Mouse (Mus musculus) cortical plate, adult 2 months (tissue): ENCODE results near the gene Safb2. TPM values are rescaled to one million over a fixed set of nuclear protein-coding genes. Genes with fewer than 3 reads are reported as not detected.

ENCODE experiments used
- H3K27ac ChIP-seq: fragments of 200-500 bp; 2 replicates; pipeline ENCODE4 v1.5.1; 2012; ENCODE audit warnings: low read length, control low read depth, inconsistent platforms; ENCODE audit not compliant: insufficient read depth
- H3K4me1 ChIP-seq: fragments of 200-500 bp; 2 replicates; pipeline ENCODE4 v1.6.1; 2011; ENCODE audit warnings: low read length; ENCODE audit not compliant: control insufficient read depth, insufficient read depth
- H3K4me3 ChIP-seq: fragments of 200-500 bp; 2 replicates; pipeline ENCODE4 v1.5.1; 2011; ENCODE audit warnings: mild to moderate bottlenecking, low read length, control low read depth; ENCODE audit not compliant: insufficient read depth
- CTCF ChIP-seq: fragments of 200-500 bp; IDR thresholded peaks from 2 replicates; pipeline ENCODE4 v1.5.1; 2011; ENCODE audit warnings: mild to moderate bottlenecking, control low read depth, low read length; ENCODE audit not compliant: insufficient read depth; ENCODE audit errors: extremely low read depth
- POLR2A ChIP-seq: fragments of 200-500 bp; IDR thresholded peaks from 2 replicates; pipeline ENCODE4 v1.6.1; 2011; ENCODE audit warnings: mild to moderate bottlenecking, low read length, control low read depth; ENCODE audit not compliant: insufficient read depth; ENCODE audit errors: extremely low read depth
- polyA plus RNA-seq: library from polyadenylated mRNA; depleted of rRNA; stranded (reverse); fragments of >200 nt; gene quantifications from 2 replicates; pipeline ENCODE4 v1.2.3, GENCODE M21; 2012

Safb2 gene
- polyA plus RNA-seq, 1 experiment: 93.0 TPM

DNA sequence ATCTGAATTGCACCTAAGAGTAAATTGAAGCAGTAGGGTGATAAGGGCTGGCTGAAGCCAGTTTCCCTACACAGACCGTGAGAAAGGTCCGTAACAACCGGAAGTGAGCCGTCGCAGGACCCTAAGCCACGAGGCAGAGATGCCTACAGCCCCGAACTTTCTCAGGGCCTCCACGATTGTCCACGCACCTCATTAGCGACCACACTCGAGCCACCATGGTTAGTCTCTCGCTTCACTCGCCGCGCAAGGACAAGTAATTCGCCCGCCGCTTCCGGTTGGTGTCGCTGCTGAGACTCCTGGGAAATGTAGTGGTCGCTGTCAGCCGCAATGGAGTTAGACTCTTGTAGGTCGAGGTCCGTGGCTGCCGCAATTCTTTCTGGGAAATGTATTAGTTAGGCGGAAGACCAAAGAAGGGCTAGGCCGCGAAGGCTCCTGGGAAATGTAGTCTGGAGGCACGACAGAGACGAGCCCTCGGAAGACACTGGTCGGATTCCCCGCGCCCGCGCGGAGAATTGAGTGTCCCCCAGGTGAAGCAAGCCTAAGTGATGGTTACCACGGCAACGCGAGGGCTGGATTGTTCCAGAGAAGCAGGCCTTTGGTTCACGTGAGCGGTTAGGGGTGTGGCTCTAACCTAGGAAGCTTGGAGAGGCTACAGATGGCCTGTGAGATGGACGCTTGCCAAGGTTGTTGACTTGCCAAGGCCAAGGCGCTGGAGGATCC is 25.2 kb upstream of the Safb2 start, which contains the start of gene 2410015M20Rik:
Gene 2410015M20Rik (minus strand): TSS at position 320 of the 720 bp plus-strand sequence.
- peak; percentile 94 for TF ChIP-seq POLR2A
- TF ChIP-seq CTCF: peak; percentile 27; the same call in 1 of the 2 replicates
- Histone ChIP-seq H3K4me1 (peaks cover 8% of the 10 kb centered on the region; the same call in 1 of the 2 replicates), H3K4me3 (peak within 1 kb of the TSS; percentile 55), H3K27ac (peak within 1 kb of the TSS; percentile 37)

- TF ChIP-seq POLR2A (no peak), CTCF (no peak)
- Histone ChIP-seq H3K27ac (no peak overlapping the region), H3K4me3 (peak overlapping the region; percentile 55)
Observed at GRCm38 (mm10) chr17:56608699-56609098, 24.3 kb upstream of the Safb2 start.

GRCm38 (mm10) chr17:56607521-56608062 is 23.2 kb upstream of the Safb2 start:
- TF ChIP-seq CTCF (no peak), POLR2A (no peak)
- H3K4me1 ChIP-seq: peaks cover 4% of the 10 kb centered on the region; the same call in 1 of the 2 replicates
- no peak overlapping the region for H3K4me3 ChIP-seq
- H3K27ac ChIP-seq: no peak overlapping the region

More at GRCm38 (mm10) chr17:56608699-56609098, 24.3 kb upstream of the Safb2 start:
- H3K4me1 ChIP-seq: peaks cover 4% of the 10 kb centered on the region; the same call in 1 of the 2 replicates

GRCm38 (mm10) chr17:56605431-56605830 is 21.0 kb upstream of the Safb2 start:
- peaks cover 4% of the 10 kb centered on the region; the same call in 1 of the 2 replicates for H3K4me1 ChIP-seq
- TF ChIP-seq POLR2A (no peak; the same call in 1 of the 2 replicates), CTCF (no peak)
- no peak overlapping the region for H3K27ac ChIP-seq
- H3K4me3 ChIP-seq: no peak overlapping the region

DNA sequence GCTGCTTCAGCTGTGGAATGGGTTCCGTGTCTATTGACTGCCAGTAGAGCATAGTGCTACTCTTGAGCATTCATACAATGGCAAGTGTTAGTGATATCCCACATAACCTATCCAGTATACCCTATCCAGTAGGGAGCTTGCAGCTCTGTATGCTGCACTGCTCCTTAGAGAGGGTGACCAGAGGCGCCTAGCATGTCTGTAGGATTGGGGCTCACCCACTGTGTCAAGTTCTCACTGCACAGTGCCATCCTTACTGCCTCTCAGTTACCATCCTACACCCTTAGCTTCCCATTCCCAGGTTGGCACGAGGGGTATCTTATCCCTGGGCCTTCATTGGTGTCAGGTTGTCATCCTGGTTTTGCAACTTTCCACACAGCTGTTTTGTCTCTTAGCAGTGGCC is 20.0 kb upstream of the Safb2 start:
- Histone ChIP-seq H3K27ac (no peak overlapping the region), H3K4me3 (no peak overlapping the region), H3K4me1 (peaks cover 2% of the 10 kb centered on the region; the same call in 1 of the 2 replicates)
- TF ChIP-seq CTCF (no peak), POLR2A (no peak)

- H3K4me3 ChIP-seq: no peak overlapping the region
- H3K27ac ChIP-seq: no peak overlapping the region
- no peak for TF ChIP-seq POLR2A
- no peak for TF ChIP-seq CTCF
- H3K4me1 ChIP-seq: peaks cover 2% of the 10 kb centered on the region; the same call in 1 of the 2 replicates
Observed at GRCm38 (mm10) chr17:56604070-56604380, 19.6 kb upstream of the Safb2 start.

DNA sequence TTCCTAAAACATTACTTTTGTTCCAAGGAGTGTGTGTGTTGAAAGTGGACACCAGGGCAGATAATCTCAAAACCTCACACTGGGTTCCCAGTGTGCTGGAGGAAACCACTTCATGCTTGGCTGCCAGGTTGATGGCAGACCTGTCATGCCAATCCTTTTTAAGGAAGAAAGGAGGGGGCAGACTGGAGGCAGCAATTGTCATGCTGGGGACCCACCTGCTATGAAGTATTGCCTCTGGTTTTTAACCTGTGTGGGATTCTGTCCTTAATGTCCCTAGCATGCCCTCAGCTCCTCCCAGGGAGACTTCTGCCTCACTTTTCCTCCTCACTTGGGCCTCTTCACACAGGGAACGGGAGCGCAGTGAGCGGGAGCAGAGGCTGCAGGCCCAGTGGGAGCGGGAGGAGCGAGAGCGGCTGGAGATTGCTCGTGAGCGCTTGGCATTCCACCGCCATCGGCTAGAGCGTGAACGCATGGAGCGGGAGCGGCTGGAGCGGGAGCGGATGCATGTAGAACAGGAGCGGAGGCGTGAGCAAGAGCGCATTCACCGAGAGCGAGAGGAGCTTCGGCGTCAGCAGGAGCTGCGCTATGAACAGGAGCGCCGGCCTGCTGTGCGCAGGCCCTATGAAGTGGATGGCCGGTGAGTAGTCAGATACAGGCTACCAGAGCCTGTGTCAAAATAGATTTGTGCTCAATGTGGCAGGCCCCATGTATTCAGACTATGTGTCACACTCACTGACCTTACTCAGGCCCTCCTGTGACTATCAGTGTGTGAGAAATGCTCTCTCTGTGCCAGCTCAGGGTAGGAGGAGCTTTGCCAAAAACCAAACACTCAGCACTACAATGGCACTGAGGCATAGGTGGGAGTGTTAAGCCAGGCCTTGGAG is 19.0 kb upstream of the Safb2 start:
- no peak overlapping the region for H3K27ac ChIP-seq
- no peak for TF ChIP-seq CTCF
- no peak for TF ChIP-seq POLR2A

GRCm38 (mm10) chr17:56593527-56594271 is 9.3 kb upstream of the Safb2 start:
- Histone ChIP-seq H3K4me3 (no peak overlapping the region), H3K4me1 (peaks cover 6% of the 10 kb centered on the region), H3K27ac (no peak overlapping the region)
- TF ChIP-seq POLR2A (no peak), CTCF (no peak)

More for the DNA sequence above, 19.0 kb upstream of the Safb2 start:
- no peaks in the 10 kb centered on the region for H3K4me1 ChIP-seq
- H3K4me3 ChIP-seq: no peak overlapping the region

- Histone ChIP-seq H3K4me3 (no peak overlapping the region), H3K27ac (no peak overlapping the region), H3K4me1 (peaks cover 9% of the 10 kb centered on the region)
- TF ChIP-seq POLR2A (no peak), CTCF (no peak)
Observed at GRCm38 (mm10) chr17:56592553-56592952, 8.2 kb upstream of the Safb2 start.
